Mouse (Mus musculus) heart, embryonic 14.5 days (tissue): ENCODE measurements around the gene Tmem186. TPM values are rescaled to one million over a fixed set of nuclear protein-coding genes. Genes with fewer than 3 reads are reported as not detected.

Source experiments
- ATAC-seq: fragments of 200-750 bp; cut with Nextera tagmentation; 2 replicates; pipeline ENCODE4 v1.8.0; 2017; ENCODE audit warnings: low read depth, moderate TSS enrichment; ENCODE audit not compliant: insufficient number of reproducible peaks, insufficient read depth, low FRiP score
- H3K27ac ChIP-seq, 2 experiments: fragments of 200-500 bp in 1 of 2; fragments of 300-500 bp in 1 of 2; sonication (generic) in 1 of 2; replicated peaks in 1 of 2; 2 replicates each; pipeline ENCODE4 v1.5.1; 2012 to 2014; ENCODE audit warnings: low read depth in 2 of 2, low read length in 2 of 2, control low read depth in 1 of 2, mild to moderate bottlenecking in 1 of 2, mixed read lengths in 1 of 2; ENCODE audit not compliant: control insufficient read depth in 1 of 2, insufficient read depth in 1 of 2
- H3K27me3 ChIP-seq: fragments of 300-500 bp; sonication (generic); 2 replicates; pipeline ENCODE4 v1.6.1; 2014; ENCODE audit warnings: mild to moderate bottlenecking, low read length, control low read depth; ENCODE audit not compliant: control insufficient read depth, insufficient read depth
- H3K36me3 ChIP-seq: fragments of 300-500 bp; sonication (generic); 2 replicates; pipeline ENCODE4 v1.6.1; 2014; ENCODE audit warnings: mild to moderate bottlenecking, control low read depth, low read length, mixed read lengths; ENCODE audit not compliant: control insufficient read depth, insufficient read depth
- H3K4me1 ChIP-seq, 2 experiments: fragments of 200-500 bp in 1 of 2; fragments of 300-500 bp in 1 of 2; sonication (generic) in 1 of 2; 2 replicates each; pipeline ENCODE4 v1.6.1; 2012 to 2014; ENCODE audit warnings: low read length in 2 of 2, control low read depth in 1 of 2, mixed read lengths in 1 of 2; ENCODE audit not compliant: control insufficient read depth in 2 of 2, insufficient read depth in 2 of 2
- H3K4me2 ChIP-seq: fragments of 300-500 bp; sonication (generic); 2 replicates; pipeline ENCODE4 v1.6.1; 2014; ENCODE audit warnings: mild to moderate bottlenecking, low read length
- H3K4me3 ChIP-seq, 2 experiments: fragments of 200-500 bp in 1 of 2; fragments of 300-500 bp in 1 of 2; sonication (generic) in 1 of 2; 2 replicates each; pipeline ENCODE4 v1.5.1; 2012 to 2014; ENCODE audit warnings: low read length in 2 of 2, mild to moderate bottlenecking in 2 of 2, control low read depth in 1 of 2, low read depth in 1 of 2, moderate library complexity in 1 of 2; ENCODE audit not compliant: control insufficient read depth in 1 of 2, insufficient read depth in 1 of 2
- H3K9ac ChIP-seq: fragments of 300-500 bp; sonication (generic); 2 replicates; pipeline ENCODE4 v1.6.1; 2014; ENCODE audit warnings: mild to moderate bottlenecking, low read length
- H3K9me3 ChIP-seq: fragments of 300-500 bp; sonication (generic); 2 replicates; pipeline ENCODE4 v1.6.1; 2016; ENCODE audit warnings: low read length, control low read depth; ENCODE audit not compliant: control insufficient read depth
- WGBS: fragments of 180-500 bp; shearing (Covaris S2); extraction: QIAGEN DNeasy Blood & Tissue Kit; methylation state at CpG from one replicate; pipeline ENCODE4 v1.1.7; 2014; 5-methylcytosine and 5-hydroxymethylcytosine counted together
- microRNA-seq: library from miRNA; unstranded; fragments of <30 nt; microRNA quantifications from one replicate; pipeline ENCODE4, GENCODE M21; 2016
- polyA plus RNA-seq: library from polyadenylated mRNA; unstranded; fragments of >200 nt; fragmentation: Nextera tagmentation; extraction: Ambion mirVana; gene quantifications from 2 replicates; pipeline ENCODE4 v1.2.1, GENCODE M21; 2014

Gene Tmem186
- polyA plus RNA-seq, 1 experiment from 2014 or later, result 13.8 TPM

DNA sequence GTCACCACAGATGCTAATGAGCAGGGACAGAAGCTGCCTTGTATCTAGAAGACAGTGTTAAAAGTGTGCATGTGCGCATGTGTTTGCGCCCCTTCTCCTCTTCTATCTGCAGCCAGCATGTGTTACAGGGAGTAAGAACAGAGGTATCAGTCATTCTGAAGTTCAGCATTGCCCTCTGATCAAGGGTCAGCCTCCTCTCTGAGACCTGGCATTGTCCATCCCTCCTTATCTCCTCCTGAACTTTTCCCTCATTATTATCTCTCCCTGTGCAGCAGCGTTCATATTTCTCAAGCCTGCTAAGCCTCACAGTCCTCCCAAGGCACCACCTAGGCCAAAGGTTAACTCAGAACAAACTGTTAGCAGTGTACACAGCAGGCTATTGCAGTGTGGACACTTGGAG lies 33.7 kb downstream of the Tmem186 start:
- WGBS, result 58% methylated on average over 3 of the region's 3 CpGs
- no peak for ATAC-seq

GRCm38 (mm10) chr16:8597516-8597915 lies 40.0 kb downstream of the Tmem186 start:
- Histone ChIP-seq H3K4me1 (no peaks in the 10 kb centered on the region), H3K9me3 (no peaks in the 10 kb centered on the region), H3K36me3 (0 out of 2 replicates have a peak, but pooled peaks cover 9% of the 10 kb centered on the region), H3K9ac (no peak overlapping the region), H3K27me3 (no peaks in the 10 kb centered on the region), H3K4me2 (no peak overlapping the region), H3K27ac (no peak overlapping the region), H3K4me3 (no peak overlapping the region)
- ATAC-seq, result no peak
- 87% methylated on average over 5 of the region's 5 CpGs for WGBS

More for the DNA sequence above, 33.7 kb downstream of the Tmem186 start:
- Histone ChIP-seq H3K27ac (no peak overlapping the region), H3K27me3 (no peaks in the 10 kb centered on the region), H3K4me1 (no peaks in the 10 kb centered on the region), H3K9ac (no peak overlapping the region), H3K4me3 (no peak overlapping the region), H3K4me2 (no peak overlapping the region), H3K36me3 (peaks cover 9% of the 10 kb centered on the region; the same call in 1 of the 2 replicates), H3K9me3 (no peaks in the 10 kb centered on the region)

GRCm38 (mm10) chr16:8596336-8596735 lies 41.2 kb downstream of the Tmem186 start:
- ATAC-seq, result no peak
- H3K27ac ChIP-seq, result no peak overlapping the region
- WGBS, result 77% methylated on average over 4 of the region's 4 CpGs
- no peaks in the 10 kb centered on the region for H3K27me3 ChIP-seq
- no peak overlapping the region for H3K9ac ChIP-seq
- no peaks in the 10 kb centered on the region for H3K4me1 ChIP-seq
- no peak overlapping the region for H3K4me2 ChIP-seq
- 0 out of 2 replicates have a peak, but pooled peaks cover 6% of the 10 kb centered on the region for H3K36me3 ChIP-seq
- H3K9me3 ChIP-seq, result no peaks in the 10 kb centered on the region
- H3K4me3 ChIP-seq, result no peak overlapping the region

GRCm38 (mm10) chr16:8595411-8595810 lies 42.1 kb downstream of the Tmem186 start:
- Histone ChIP-seq H3K27ac (no peak overlapping the region), H3K27me3 (no peaks in the 10 kb centered on the region), H3K36me3 (0 out of 2 replicates have a peak, but pooled peaks cover 6% of the 10 kb centered on the region), H3K4me2 (no peak overlapping the region), H3K9me3 (no peaks in the 10 kb centered on the region), H3K9ac (no peak overlapping the region), H3K4me1 (no peaks in the 10 kb centered on the region), H3K4me3 (no peak overlapping the region)
- WGBS, result 48% methylated on average over 4 of the region's 4 CpGs
- no peak for ATAC-seq

- Histone ChIP-seq H3K9ac (no peak overlapping the region), H3K9me3 (peaks cover 7% of the 10 kb centered on the region; the same call in 1 of the 2 replicates), H3K4me1 (no peaks in the 10 kb centered on the region), H3K27ac (no peak overlapping the region), H3K27me3 (no peaks in the 10 kb centered on the region), H3K4me2 (no peak overlapping the region), H3K4me3 (no peak overlapping the region), H3K36me3 (peaks cover 52% of the 10 kb centered on the region)
- 70% methylated on average over 5 of the region's 5 CpGs for WGBS
- no peak for ATAC-seq
Observed at GRCm38 (mm10) chr16:8585056-8585455, 52.5 kb downstream of the Tmem186 start.

GRCm38 (mm10) chr16:8584248-8584647 lies 53.3 kb downstream of the Tmem186 start:
- no peak overlapping the region for H3K27ac ChIP-seq
- H3K9ac ChIP-seq, result no peak overlapping the region
- H3K27me3 ChIP-seq, result no peaks in the 10 kb centered on the region
- no peak for ATAC-seq
- peaks cover 7% of the 10 kb centered on the region; the same call in 1 of the 2 replicates for H3K9me3 ChIP-seq
- H3K36me3 ChIP-seq, result peaks cover 46% of the 10 kb centered on the region
- no peak overlapping the region for H3K4me3 ChIP-seq
- H3K4me1 ChIP-seq, result no peaks in the 10 kb centered on the region
- H3K4me2 ChIP-seq, result no peak overlapping the region
- WGBS, result 79% methylated on average over 1 of the region's 1 CpGs

Small RNAs within 50 kb of the gene (microRNA-seq; reads per million reads assigned to microRNA genes)
- gene Gm22137, result not detected

Other genes with a start within 250 kb of the Tmem186 start
- gene Tmem114, start 212.6 kb downstream of the Tmem186 start, polyA plus RNA-seq, result not detected in 2 replicates
- 41.8 and 45.3 TPM in 2 replicates for gene Mettl22, start 166.9 kb downstream of the Tmem186 start, polyA plus RNA-seq
- 27.6 and 30.3 TPM in 2 replicates for gene Abat, start 124.3 kb downstream of the Tmem186 start, polyA plus RNA-seq
- gene Pmm2, start within 50 bp of the Tmem186 start, polyA plus RNA-seq, result 38.2 and 38.7 TPM in 2 replicates
- 26.0 and 31.3 TPM in 2 replicates for gene Carhsp1, start 34.4 kb upstream of the Tmem186 start, polyA plus RNA-seq
- not detected in 2 replicates for gene Gm5767, start 43.1 kb upstream of the Tmem186 start, polyA plus RNA-seq
- 27.3 and 28.3 TPM in 2 replicates for gene Usp7, start 154.6 kb upstream of the Tmem186 start, polyA plus RNA-seq
- gene 1810013L24Rik, start 192.4 kb upstream of the Tmem186 start, polyA plus RNA-seq, result 12.5 and 13.7 TPM in 2 replicates